Mouse (Mus musculus) stomach, embryonic 15.5 days (tissue): ENCODE results near the gene Maco1. TPM values are rescaled to one million over a fixed set of nuclear protein-coding genes. Genes with fewer than 3 reads are reported as not detected.

Experiments
- ATAC-seq: fragments of 200-750 bp; cut with Nextera tagmentation; 2 replicates; pipeline ENCODE4 v1.8.0; 2017; ENCODE audit warnings: low read depth, moderate number of reproducible peaks, moderate TSS enrichment; ENCODE audit not compliant: insufficient read depth, low FRiP score
- H3K27ac ChIP-seq: fragments of 300-500 bp; sonication (generic); 2 replicates; pipeline ENCODE4 v1.5.1; 2015; ENCODE audit warnings: mild to moderate bottlenecking, inconsistent platforms
- H3K27me3 ChIP-seq: fragments of 300-500 bp; sonication (generic); replicated peaks from 2 replicates; pipeline ENCODE4 v1.6.1; 2015; ENCODE audit warnings: inconsistent platforms
- H3K36me3 ChIP-seq: fragments of 300-500 bp; sonication (generic); 2 replicates; pipeline ENCODE4 v1.6.1; 2015; ENCODE audit warnings: inconsistent platforms
- H3K4me1 ChIP-seq: fragments of 300-500 bp; sonication (generic); 2 replicates; pipeline ENCODE4 v1.6.1; 2015; ENCODE audit warnings: inconsistent platforms
- H3K4me2 ChIP-seq: fragments of 300-500 bp; sonication (generic); 2 replicates; pipeline ENCODE4 v1.6.1; 2015; ENCODE audit warnings: mild to moderate bottlenecking, inconsistent platforms
- H3K4me3 ChIP-seq: fragments of 300-500 bp; sonication (generic); replicated peaks from 2 replicates; pipeline ENCODE4 v1.5.1; 2015; ENCODE audit warnings: inconsistent platforms
- H3K9ac ChIP-seq: fragments of 300-500 bp; sonication (generic); 2 replicates; pipeline ENCODE4 v1.6.1; 2015; ENCODE audit warnings: inconsistent platforms
- H3K9me3 ChIP-seq: fragments of 300-500 bp; sonication (generic); 2 replicates; pipeline ENCODE4 v1.6.1; 2016; ENCODE audit warnings: inconsistent platforms
- WGBS: fragments of 180-500 bp; shearing (Covaris S2); methylation state at CpG from one replicate; pipeline ENCODE4 v1.1.7; 2015; 5-methylcytosine and 5-hydroxymethylcytosine counted together
- polyA plus RNA-seq: library from polyadenylated mRNA; unstranded; fragments of >200 nt; fragmentation: Nextera tagmentation; extraction: Ambion mirVana; gene quantifications from 2 replicates; pipeline ENCODE4 v1.2.1, GENCODE M21; 2015

Gene Maco1
- polyA plus RNA-seq, 1 experiment from 2014 or later, result 41.5 TPM

GRCm38 (mm10) chr4:134791731-134792130, 61.4 kb downstream of the Maco1 start:
- Histone ChIP-seq H3K9ac (no peak overlapping the region), H3K27ac (no peak overlapping the region), H3K4me1 (no peaks in the 10 kb centered on the region), H3K9me3 (no peaks in the 10 kb centered on the region), H3K4me2 (no peak overlapping the region), H3K36me3 (no peaks in the 10 kb centered on the region), H3K27me3 (no peaks in the 10 kb centered on the region), H3K4me3 (no peak overlapping the region)
- no peak for ATAC-seq
- 51% methylated on average over 6 of the region's 6 CpGs for WGBS

GRCm38 (mm10) chr4:134786946-134787345, 66.2 kb downstream of the Maco1 start:
- ATAC-seq, result no peak
- 40% methylated on average over 10 of the region's 10 CpGs for WGBS

GRCm38 (mm10) chr4:134784701-134785100, 68.4 kb downstream of the Maco1 start:
- H3K4me2 ChIP-seq, result no peak overlapping the region
- ATAC-seq, result no peak
- 0 out of 2 replicates have a peak, but pooled peaks cover under 1% of the 10 kb centered on the region for H3K4me1 ChIP-seq
- H3K9ac ChIP-seq, result no peak overlapping the region
- no peak overlapping the region for H3K27ac ChIP-seq
- H3K4me3 ChIP-seq, result no peak overlapping the region
- no peaks in the 10 kb centered on the region for H3K9me3 ChIP-seq
- H3K36me3 ChIP-seq, result no peaks in the 10 kb centered on the region
- 45% methylated on average over 5 of the region's 5 CpGs for WGBS
- H3K27me3 ChIP-seq, result no peaks in the 10 kb centered on the region

More at GRCm38 (mm10) chr4:134786946-134787345, 66.2 kb downstream of the Maco1 start:
- Histone ChIP-seq H3K27me3 (no peaks in the 10 kb centered on the region), H3K9ac (no peak overlapping the region), H3K4me3 (no peak overlapping the region), H3K9me3 (no peaks in the 10 kb centered on the region), H3K27ac (no peak overlapping the region), H3K4me2 (no peak overlapping the region), H3K4me1 (no peaks in the 10 kb centered on the region), H3K36me3 (no peaks in the 10 kb centered on the region)

GRCm38 (mm10) chr4:134779136-134779934, 73.8 kb downstream of the Maco1 start:
- ATAC-seq, result peak; percentile 41; the same call in 1 of the 2 replicates
- Histone ChIP-seq H3K9ac (no peak overlapping the region), H3K36me3 (no peaks in the 10 kb centered on the region), H3K9me3 (no peaks in the 10 kb centered on the region), H3K27ac (no peak overlapping the region), H3K4me2 (no peak overlapping the region), H3K27me3 (no peaks in the 10 kb centered on the region), H3K4me1 (peaks cover 19% of the 10 kb centered on the region; the same call in 1 of the 2 replicates), H3K4me3 (no peak overlapping the region)
- 43% methylated on average over 14 of the region's 14 CpGs for WGBS

- Histone ChIP-seq H3K36me3 (no peaks in the 10 kb centered on the region), H3K27me3 (no peaks in the 10 kb centered on the region), H3K9ac (no peak overlapping the region), H3K9me3 (no peaks in the 10 kb centered on the region), H3K4me1 (peaks cover 19% of the 10 kb centered on the region; the same call in 1 of the 2 replicates), H3K4me3 (no peak overlapping the region), H3K27ac (no peak overlapping the region), H3K4me2 (no peak overlapping the region)
- ATAC-seq, result no peak
- WGBS, result 43% methylated on average over 7 of the region's 7 CpGs
These were observed 76.9 kb downstream of the Maco1 start for GRCm38 (mm10) chr4:134776246-134776645.

- ATAC-seq, result no peak
- Histone ChIP-seq H3K4me3 (no peak overlapping the region), H3K4me1 (peaks cover 19% of the 10 kb centered on the region; the same call in 1 of the 2 replicates), H3K36me3 (no peaks in the 10 kb centered on the region), H3K4me2 (no peak overlapping the region), H3K9ac (no peak overlapping the region), H3K9me3 (no peaks in the 10 kb centered on the region), H3K27ac (no peak overlapping the region; the same call in 1 of the 2 replicates), H3K27me3 (no peaks in the 10 kb centered on the region)
- WGBS, result 38% methylated on average over 13 of the region's 14 CpGs
These were observed 77.8 kb downstream of the Maco1 start for GRCm38 (mm10) chr4:134775234-134775944.

- Histone ChIP-seq H3K27ac (no peak overlapping the region), H3K4me1 (peaks cover 13% of the 10 kb centered on the region; the same call in 1 of the 2 replicates), H3K4me3 (no peak overlapping the region), H3K36me3 (no peaks in the 10 kb centered on the region), H3K4me2 (no peak overlapping the region), H3K27me3 (no peaks in the 10 kb centered on the region), H3K9me3 (no peaks in the 10 kb centered on the region), H3K9ac (no peak overlapping the region)
- 69% methylated on average over 6 of the region's 6 CpGs for WGBS
- no peak for ATAC-seq
These were observed 79.0 kb downstream of the Maco1 start for GRCm38 (mm10) chr4:134774126-134774525.

GRCm38 (mm10) chr4:134772805-134773674, 80.1 kb downstream of the Maco1 start:
- H3K4me2 ChIP-seq, result no peak overlapping the region
- H3K9me3 ChIP-seq, result no peaks in the 10 kb centered on the region
- 49% methylated on average over 4 of the region's 4 CpGs for WGBS
- H3K36me3 ChIP-seq, result no peaks in the 10 kb centered on the region
- peaks cover 21% of the 10 kb centered on the region; the same call in 1 of the 2 replicates for H3K4me1 ChIP-seq
- H3K27ac ChIP-seq, result no peak overlapping the region
- peak; percentile 30; the same call in 1 of the 2 replicates for ATAC-seq
- H3K27me3 ChIP-seq, result no peaks in the 10 kb centered on the region
- no peak overlapping the region for H3K4me3 ChIP-seq
- no peak overlapping the region for H3K9ac ChIP-seq

- Histone ChIP-seq H3K9ac (no peak overlapping the region), H3K36me3 (no peaks in the 10 kb centered on the region), H3K27ac (no peak overlapping the region), H3K27me3 (no peaks in the 10 kb centered on the region), H3K4me2 (no peak overlapping the region), H3K9me3 (no peaks in the 10 kb centered on the region), H3K4me1 (peaks cover 25% of the 10 kb centered on the region; the same call in 1 of the 2 replicates), H3K4me3 (no peak overlapping the region)
- ATAC-seq, result no peak
- 57% methylated on average over 7 of the region's 7 CpGs for WGBS
These were observed 83.3 kb downstream of the Maco1 start for GRCm38 (mm10) chr4:134769891-134770290.

- Histone ChIP-seq H3K4me2 (no peak overlapping the region), H3K36me3 (no peaks in the 10 kb centered on the region), H3K27ac (no peak overlapping the region), H3K27me3 (no peaks in the 10 kb centered on the region), H3K4me1 (peaks cover 29% of the 10 kb centered on the region; the same call in 1 of the 2 replicates), H3K9ac (no peak overlapping the region), H3K9me3 (no peaks in the 10 kb centered on the region), H3K4me3 (no peak overlapping the region)
- 62% methylated on average over 7 of the region's 7 CpGs for WGBS
- no peak for ATAC-seq
These were observed 83.9 kb downstream of the Maco1 start for GRCm38 (mm10) chr4:134769081-134769811.
